Mouse (Mus musculus) C2C12 (cell line): ENCODE results near the gene Lsamp.

Experiments used
- CEBPB ChIP-seq: IDR thresholded peaks from one replicate; pipeline ENCODE4 v1.6.1; 2011; ENCODE audit warnings: low read depth, mild to moderate bottlenecking, control low read depth, moderate library complexity
- CTCF ChIP-seq: IDR thresholded peaks from one replicate; pipeline ENCODE4 v1.5.1; 2011; ENCODE audit not compliant: control insufficient read depth, insufficient read depth, insufficient read length
- FOSL1 ChIP-seq: IDR thresholded peaks from one replicate; pipeline ENCODE4 v1.8.0; 2011; ENCODE audit warnings: mild to moderate bottlenecking, low read length; ENCODE audit not compliant: poor library complexity, insufficient read depth, severe bottlenecking
- MAX ChIP-seq: IDR thresholded peaks from one replicate; pipeline ENCODE4 v1.6.1; 2011; ENCODE audit warnings: mild to moderate bottlenecking, control low read depth
- MYOG ChIP-seq: IDR thresholded peaks from one replicate; pipeline ENCODE4 v1.6.1; 2011; ENCODE audit not compliant: control insufficient read depth, insufficient read length; ENCODE audit errors: extremely low read depth

GRCm38 (mm10) chr16:41846903-41847302 is 1862.7 kb downstream of the Lsamp start:
- TF ChIP-seq CTCF (no peak), CEBPB (no peak), MAX (no peak), MYOG (no peak), FOSL1 (no peak)
